Mouse (Mus musculus) fibroblast of lung, adult 2 months (primary cell): ENCODE data around the gene Vps26a.
"Not testable (repeated sequence)": the region's sequence is repeated elsewhere in the genome, so short reads cannot be mapped to it uniquely, and the experiment has no call there.

ENCODE experiments used
- DNase-seq: peaks from one replicate; pipeline ENCODE4 v3.0.0-alpha.2; 2011; ENCODE audit warnings: low read depth

The Vps26a gene

DNA sequence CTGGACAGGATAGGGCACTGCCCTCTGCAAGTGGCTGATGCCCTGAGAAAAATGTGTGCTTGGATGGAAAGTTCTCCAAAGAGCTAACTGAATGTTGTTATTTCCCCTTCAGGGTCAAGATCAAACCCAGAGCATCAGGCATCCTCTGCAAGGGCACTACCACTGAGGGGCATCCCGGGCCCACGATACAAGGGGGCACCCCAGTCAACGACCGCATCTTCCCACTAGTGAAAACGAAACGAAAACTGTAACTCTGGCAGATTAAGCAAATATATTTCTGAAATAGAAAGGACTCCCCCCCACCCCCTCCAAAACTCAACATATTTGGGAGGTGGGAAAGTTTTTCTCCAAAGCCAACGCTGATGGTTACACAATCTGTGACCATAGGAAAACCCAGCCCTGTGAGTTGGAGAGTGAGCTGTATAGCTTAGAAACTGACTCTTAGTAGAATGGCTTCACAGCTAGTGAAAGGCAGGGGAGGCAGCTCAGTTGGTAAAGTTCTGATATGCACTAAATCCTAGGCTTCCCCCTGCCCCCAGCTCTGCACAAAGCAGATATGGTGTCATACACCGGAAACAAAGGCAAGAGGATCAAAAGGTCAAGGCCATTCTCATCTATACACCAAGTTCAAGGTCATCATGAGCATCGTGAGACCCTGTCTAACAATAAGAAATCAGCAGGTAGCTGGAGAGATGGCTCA lies 14.5 kb upstream of the Vps26a start:
- DNase-seq: no peak

DNA sequence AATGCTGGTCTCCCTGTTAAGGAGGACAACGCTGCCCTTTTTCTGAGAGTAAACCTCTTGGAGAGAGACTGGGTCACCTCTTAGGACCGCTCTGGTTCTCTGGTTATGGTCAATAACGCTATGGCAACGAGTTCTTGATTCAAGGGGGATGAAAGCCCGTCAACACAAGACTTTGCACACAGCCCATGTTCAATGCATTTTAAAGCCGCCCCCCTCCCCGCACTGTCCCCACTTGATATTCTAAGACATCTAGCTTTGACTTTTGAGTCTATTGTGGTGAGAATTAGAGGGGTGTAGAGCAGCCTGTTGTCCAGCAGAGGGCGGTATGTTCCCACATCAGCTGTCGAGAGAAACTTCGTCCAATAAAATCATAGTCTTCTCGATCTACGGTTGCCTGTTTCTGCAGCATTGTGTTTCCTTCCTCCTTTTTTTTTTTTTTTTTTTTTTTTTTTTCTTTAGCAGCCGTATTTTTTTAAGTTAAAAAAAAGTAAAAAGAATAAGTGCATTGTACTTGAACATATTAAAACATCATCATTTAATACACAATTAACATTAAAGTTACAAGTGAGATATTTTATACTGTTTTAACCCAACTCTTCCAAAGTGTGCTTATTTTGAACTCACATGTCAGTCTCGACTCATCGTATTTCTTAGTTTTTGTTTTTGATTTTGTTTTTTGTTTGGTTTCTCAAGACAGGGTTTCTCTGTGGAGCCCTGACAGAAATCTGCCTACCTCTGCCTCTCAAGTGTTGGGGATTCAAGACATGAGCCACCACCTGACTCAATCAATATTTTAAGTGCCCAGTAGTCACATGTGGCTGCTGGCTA lies 13.7 kb upstream of the Vps26a start:
- DNase-seq: no peak

DNA sequence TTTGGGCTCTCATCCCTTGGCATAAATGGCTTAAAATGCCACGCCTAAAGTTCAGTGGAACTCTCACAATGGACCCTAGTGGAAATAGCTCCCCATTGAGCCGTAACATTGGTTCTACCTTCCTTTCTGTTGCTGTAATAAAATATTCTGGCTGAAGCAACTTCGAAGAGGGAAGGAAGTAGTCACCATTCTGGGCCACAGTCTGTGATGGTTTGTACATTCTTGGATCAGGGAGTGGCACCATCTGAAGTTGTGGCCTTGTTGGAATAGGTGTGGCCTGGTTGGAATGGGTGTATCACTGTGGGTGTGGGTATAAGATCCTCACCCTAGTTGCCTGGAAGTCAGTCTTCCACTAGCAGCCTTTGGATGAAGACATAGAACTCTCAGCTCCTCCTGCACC lies 5.1 kb upstream of the Vps26a start:
- not testable (repeated sequence) for DNase-seq

DNA sequence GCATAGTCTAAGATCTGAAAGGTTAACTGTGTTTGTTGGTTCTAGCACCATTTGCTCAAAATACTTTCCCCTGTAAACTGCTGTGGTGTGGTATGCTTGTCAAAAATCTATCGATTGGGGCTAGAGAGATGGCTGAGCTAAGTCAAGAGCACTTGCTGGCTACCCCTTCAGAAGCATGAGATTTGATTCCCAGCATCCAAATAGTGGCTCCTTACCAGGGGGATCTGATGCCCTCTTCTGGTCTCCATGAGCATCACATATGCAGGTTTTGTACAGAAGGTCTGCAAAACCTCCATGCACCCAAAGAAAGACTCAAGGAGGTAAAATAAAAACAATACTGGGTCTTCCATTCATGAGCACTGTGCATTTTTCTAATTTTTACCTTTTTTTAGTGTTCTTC lies 1.7 kb upstream of the Vps26a start:
- DNase-seq: peak; percentile 60

DNA sequence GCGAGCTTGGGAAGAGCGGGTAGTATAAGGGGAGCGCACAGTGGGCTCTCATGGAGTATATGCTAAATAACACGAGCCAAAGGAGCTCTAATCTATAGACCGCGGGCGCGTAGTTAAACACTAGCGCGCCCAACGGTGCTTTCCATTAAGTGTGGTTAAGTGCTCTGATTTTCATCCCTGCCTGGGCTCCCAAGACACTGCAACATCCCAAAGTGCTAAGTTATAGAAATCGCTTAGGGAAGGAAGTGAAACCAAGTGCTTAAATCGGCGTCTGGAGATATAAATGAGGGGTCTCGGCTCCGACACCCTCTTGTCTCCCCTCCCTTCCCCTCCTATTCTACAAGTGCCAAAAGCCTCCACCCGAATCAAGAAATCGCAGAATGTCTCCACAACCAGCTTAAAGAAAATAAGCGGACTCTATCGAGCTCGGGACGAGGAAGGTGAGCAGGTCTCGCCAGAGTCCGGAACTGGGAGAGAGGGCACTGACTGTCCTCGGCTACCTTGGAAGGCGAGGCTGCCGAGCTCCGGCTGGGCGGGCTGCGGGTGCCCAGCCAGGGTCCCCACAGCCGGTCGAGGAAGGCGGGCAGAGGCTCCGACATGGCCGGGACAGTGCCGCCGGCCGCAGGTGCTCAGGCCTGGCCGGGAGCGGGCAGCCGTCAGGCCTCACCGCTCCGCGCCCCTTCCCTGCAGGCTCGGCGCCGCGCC lies 575 bp downstream of the Vps26a start:
- DNase-seq: no peak

DNA sequence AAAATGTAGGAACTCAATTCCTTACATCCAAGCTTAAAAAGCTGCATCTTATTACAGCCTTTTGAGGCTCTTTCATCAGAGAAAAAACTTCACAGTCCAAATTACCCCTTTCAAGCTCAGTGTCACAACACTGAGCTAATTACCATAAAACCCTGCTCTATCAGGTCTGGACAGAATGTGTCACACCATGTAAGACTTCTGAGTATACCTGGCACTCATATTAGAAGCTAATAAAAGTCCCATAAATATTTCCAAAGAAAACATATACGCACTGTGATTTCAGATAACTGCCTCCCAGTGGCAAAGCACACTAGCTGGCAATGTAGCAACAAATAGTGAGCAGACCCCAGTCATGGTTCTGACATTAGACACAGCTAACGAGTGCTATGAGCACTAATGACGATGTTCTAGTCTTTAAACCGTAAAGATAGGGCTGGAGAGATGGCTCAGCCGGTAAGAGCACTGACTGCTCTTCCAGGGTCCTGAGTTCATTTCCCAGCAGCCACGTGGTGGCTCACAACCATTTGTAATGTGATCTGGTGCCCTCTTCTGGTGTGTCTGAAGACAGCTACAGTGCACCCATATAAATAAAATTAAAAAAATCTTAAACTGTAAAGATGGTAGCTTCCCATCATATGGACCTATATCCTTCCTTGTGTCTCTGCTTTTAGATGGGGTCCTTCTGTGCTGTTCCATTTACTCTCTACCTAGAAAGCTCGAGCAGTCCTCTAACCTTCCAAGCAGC lies 5.3 kb downstream of the Vps26a start:
- no peak for DNase-seq

DNA sequence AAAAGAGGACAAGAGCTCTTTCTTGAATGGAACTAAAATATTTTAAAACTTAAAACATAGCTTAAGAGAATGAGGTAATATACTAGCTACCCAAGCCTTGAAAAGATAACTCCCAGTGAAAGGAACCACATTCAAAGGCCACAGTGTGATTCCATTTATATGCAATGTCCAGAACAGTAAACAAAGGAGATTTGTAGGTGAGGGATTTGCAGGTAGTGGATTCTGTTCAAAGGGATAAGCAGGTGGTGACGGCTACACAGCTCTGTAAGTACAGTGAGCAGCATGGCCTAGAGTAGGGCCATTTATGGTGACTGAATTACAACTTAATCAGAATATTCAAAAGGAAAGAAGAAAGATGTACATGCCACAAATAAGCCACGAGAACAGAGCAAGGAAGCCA lies 9.6 kb downstream of the Vps26a start:
- DNase-seq: no peak

DNA sequence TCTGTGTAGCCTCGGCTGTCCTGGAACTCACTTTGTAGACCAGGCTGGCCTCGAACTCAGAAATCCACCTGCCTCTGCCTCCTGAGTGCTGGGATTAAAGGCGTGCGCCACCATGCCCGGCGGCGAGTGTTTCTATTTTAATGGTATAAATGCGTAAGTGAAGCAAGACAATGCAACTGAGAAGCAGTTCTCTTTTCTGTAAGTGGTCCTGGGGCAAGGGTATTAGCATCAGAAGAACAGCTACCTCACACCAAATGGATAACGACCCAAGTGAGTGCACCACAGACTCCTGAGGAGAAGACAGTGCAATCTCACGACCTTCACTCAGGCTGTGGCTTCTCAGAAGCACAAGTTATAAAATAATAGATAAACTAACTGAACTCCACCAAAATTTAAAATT lies 11.7 kb downstream of the Vps26a start:
- DNase-seq: no peak

DNA sequence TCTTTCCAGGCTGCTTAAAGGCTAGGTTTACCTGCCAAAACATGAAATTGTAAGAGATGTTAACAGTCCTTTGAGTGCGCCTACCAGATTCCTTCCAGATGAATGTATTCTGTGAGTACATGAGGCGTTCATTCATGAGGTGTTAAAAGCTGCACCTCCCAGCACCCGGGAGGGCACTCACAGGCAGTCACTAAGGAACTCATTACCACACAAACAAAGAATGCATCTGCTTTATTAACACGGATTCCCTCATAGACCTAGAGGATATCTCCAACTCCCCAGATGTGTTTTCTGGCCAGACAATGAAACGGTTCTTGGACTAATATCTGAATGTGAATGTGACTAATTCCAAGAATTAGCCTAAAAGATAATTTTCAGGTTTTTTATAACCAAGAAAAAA lies 15.5 kb downstream of the Vps26a start:
- no peak for DNase-seq

DNA sequence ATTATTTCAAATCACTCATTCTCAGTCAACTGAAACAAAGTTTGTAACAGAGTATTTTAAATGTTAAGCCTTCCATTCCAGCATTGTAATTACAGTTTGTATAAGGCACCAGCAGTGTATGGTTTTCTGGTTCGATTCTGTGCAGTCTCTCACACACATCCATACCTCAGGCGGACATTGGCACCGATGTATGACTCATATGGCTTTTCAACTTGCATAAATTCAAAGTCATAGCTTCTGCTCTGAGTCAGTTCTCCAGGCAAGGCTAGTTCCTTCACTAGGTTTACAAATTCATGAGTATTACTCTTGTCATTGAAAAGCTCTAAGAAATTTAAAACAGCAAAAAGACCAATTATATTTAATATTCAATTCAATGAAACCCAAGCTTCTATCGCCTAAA lies 16.9 kb downstream of the Vps26a start:
- DNase-seq: no peak

DNA sequence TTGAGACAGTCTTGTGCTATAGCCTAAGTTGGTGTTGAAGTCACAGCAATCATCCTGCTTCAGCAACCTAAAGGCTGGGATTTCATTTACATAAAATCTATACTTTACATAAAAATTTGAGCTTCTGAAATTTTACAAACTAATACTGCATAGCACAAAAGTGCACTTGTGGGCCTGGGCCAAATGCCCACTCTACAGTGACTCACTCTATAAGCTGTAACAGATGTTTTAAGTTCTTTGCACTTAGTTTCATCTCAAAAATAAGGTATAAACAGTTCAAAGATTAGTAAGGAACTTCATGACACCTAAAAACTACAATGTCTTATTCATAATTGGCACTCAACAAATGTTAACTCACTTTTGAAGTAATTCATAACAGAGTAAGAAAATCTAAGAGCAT lies 25.3 kb downstream of the Vps26a start:
- no peak for DNase-seq

DNA sequence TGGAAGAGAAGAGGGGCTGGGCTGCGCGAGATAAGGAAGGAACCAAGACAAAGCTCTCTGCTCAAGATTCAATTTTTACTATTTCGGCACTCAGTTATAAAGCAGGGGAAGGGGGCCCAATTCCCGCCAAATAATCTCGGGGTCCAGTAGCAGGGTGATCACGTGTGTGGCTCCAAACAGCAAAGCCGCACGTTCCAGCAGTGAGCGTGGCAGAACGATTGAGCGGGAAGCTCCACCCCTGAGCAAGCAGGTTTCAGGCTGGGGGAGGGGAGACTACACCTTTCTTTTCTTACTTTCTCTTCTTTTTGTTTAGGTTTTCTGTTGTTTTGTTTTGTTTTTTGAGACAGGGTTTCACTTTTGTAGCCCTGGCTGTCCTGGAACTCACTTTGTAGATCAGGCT lies 34.6 kb downstream of the Vps26a start:
- not testable (repeated sequence) for DNase-seq

DNA sequence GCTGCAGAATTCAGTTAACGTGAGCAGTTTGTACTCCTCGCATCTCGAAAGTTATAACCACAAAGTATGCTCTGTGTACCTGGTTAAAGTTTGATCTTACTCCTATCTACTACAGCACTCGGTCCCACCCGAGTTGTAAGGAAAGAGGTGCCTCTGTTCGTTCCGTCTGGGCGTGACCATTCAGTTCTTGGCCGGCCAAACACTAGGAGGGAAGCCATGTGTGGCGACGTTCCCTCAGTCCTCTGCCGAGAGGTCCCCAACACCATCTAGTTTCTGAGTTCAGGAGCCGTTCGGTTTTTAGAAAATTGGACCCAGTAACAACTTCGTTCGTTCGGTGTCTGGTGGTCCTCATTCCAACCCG lies 36.3 kb downstream of the Vps26a start:
- no peak for DNase-seq

DNA sequence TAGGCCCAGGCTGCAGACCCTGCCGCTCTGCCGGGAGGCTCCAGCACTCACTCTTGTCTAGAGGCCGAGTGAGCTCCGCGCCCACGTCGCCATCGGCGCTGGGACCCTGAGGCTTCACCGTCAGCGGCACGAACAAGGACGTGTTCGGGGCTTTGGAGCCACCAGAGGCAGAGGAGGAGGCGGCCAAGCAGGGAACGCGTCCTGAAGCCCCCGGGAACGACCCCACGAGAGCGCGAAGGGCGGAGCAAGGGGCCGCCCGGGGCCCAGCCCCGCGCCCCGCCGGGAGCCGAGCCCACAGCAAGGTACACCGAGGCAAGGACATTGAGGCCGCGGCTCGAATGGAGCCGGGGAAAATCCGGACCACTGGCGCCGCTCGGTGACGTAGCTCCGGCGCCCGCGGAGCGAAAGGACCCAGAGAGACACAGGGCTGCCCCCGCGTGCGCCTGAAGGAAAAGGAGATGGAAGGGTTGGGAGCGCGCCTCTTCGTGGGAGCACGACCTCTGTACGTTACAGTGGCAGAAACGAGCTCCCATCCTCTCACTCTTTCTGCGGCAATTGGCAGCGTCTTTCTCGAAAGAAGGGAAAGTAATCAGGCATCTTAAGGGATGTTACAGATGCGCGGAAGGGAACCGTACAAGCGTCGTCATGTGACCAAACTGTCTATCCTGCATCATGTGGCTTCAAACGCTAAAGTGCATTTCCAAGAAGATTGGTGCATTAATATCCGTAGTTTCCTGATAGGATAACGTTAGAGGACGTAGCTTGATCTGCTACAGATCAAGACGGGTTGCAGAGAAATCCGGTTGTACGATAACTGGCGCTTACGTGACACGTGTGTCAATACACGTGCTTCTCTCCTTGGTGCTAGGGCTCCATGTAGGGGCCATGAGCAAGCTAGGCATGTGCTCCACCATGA lies 37.0 kb downstream of the Vps26a start, which contains the start of the genes 4930507D05Rik and Supv3l1:
Gene 4930507D05Rik, plus strand, starts transcription at position 126 of the 916 bp plus-strand sequence.
Gene Supv3l1, minus strand, starts transcription at position 375 of the 916 bp plus-strand sequence.
- DNase-seq: peak; percentile 87

DNA sequence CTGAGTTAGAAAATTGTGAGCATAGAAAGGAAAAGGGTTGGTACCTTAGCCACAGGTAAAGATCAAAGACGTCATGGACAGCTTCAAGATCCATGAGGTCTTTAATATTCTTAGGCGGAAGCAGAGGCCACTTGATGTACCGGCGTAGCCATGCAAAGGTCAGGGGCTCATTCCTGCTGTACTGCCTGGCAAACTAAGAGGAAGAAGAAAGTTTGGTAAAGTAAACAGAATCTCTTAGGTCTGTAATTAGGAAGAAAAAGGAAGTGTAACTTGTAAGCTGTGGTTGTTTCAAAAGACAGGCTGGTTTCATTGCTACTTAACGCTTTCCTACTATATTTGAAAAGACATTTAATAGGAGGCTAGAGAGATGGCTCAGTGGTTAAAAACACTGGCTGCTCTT lies 56.2 kb downstream of the Vps26a start:
- no peak for DNase-seq

DNA sequence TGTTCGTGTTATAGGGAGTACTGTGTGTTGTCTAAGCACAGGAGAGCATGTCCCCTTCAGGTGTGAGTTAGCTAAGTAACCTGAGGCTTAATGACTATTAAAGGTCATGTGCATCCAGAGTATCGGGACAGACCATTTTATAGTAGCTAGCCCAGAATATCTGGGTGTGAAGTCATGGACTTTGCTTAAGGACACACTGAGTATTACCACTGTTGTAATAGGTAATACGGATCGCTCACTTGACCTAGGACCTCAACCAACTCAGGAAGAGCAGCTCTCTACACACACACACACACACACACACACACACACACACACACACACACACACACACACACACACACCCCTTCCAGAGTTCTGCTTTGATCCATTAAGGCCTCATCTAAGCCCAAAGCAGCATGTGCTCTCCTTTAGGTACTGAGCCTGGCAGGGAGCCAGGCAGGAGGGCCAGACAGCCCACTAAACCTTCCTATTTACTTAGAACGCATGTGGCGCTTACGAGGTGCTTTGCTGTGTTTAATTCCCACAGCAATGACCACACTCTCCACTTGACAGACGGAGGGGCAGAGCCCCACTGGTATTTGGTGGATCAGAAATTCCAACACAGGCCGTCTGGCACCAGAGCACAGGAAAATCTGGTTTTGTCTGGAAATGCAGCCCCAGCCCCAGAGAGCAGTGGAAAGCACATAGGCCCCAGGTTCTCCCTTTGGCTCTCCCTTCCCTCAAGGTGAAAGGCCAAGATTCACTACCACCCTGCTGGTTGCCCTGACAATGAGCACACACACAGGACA lies 61.3 kb downstream of the Vps26a start:
- no peak for DNase-seq

DNA sequence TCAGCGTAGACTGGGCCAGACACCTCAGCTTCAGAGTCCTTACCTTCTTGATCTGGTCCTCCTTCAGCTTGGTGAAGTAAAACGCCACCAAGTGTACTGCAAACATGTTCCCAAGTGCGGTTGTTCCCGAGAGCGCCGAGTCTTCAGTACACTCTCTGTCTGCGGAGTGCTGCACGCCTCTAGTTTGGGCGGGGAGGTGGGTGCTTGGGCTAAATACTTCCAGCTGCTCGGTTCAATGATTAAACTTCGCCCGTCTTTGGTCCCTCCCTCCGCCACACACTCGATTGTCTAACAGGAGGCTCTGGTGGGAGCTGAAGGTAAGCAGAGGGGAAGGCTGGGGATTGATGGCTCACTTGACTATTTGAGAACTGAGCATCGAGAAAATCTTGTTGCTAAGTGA lies 64.3 kb downstream of the Vps26a start, which contains the start of gene Hkdc1:
Gene Hkdc1, minus strand, starts transcription at position 237 of the 400 bp plus-strand sequence.
- DNase-seq: no peak

DNA sequence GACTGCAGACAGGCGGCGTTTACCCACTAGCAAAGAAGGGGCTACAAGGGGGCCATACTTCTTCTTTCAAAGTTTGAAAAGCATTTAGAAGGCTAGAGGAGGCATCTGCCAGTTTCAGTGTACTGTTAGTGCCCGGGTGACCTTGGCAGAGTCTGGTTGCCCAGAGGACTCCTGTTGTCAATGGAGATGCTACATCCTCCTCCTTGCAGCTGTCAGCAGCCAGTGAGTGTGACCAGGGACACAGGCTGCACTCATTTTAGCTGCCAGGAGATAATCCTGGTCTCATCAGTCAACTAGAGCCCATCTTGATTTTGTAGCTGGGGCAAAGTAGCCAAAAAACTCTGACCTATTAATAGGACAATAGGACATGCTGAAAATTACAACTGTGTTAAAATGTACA lies 65.5 kb downstream of the Vps26a start:
- DNase-seq: no peak

DNA sequence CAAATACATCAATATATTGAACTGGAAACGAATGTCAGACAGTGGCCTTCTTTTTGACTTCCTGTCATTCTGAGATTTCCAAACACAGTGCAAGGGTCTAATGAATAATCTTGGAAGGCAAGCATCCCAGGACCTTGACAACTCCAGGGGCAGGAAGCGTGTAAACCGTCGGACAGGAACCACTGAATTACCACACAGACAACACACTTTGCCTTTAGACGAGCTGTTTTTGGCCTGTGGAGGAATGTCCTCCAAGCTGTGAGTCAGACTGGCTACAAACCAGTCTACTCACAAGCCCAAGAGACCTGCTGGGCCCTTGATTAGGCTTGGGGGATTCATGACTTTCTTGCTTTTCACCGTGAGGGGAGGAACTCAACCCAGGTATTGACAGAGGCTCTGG lies 66.2 kb downstream of the Vps26a start:
- DNase-seq: no peak

DNA sequence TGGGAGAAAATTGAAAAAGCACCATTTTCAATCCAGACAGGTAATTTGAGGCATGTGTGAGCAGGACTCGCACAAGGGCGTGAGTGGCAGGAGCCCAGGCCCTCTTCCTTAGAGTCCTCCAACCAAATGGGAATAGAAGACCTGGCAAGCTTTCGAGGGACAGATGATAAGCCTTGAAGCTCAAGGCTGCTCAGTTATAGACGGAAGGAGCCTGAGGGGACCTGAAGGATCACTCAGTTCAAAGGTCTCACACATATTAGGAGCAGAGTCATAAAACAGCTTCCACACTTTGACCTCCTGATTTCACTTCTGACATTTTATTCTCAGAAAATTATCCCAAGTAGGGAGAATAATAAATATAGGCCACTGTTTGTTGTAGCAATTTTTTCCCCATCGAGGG lies 67.2 kb downstream of the Vps26a start:
- no peak for DNase-seq
